Mouse (Mus musculus) Muller cell, postnatal 12 days (primary cell): ENCODE measurements around the gene Hcfc2.
A peak's percentile ranks its signal among the peaks of the same experiment; 100 is the strongest.

Experiments
- DNase-seq: peaks from one replicate; pipeline ENCODE4 v3.0.0-alpha.2; 2015; ENCODE audit errors: inconsistent ontology term

Hcfc2 gene

GRCm38 (mm10) chr10:82741354-82741753 lies 45.4 kb downstream of the Hcfc2 start:
- DNase-seq, result no peak

- no peak for DNase-seq
These were observed 45.9 kb downstream of the Hcfc2 start for GRCm38 (mm10) chr10:82741876-82742275.

GRCm38 (mm10) chr10:82742578-82742977 lies 46.6 kb downstream of the Hcfc2 start:
- DNase-seq, result no peak

GRCm38 (mm10) chr10:82744296-82744695 lies 48.3 kb downstream of the Hcfc2 start:
- DNase-seq, result no peak

- no peak for DNase-seq
These were observed 49.3 kb downstream of the Hcfc2 start for GRCm38 (mm10) chr10:82745301-82745700.

GRCm38 (mm10) chr10:82746988-82747850 lies 51.3 kb downstream of the Hcfc2 start:
- DNase-seq, result no peak

- no peak for DNase-seq
These were observed 54.8 kb downstream of the Hcfc2 start for GRCm38 (mm10) chr10:82750778-82751177.

GRCm38 (mm10) chr10:82752921-82753320 lies 57.0 kb downstream of the Hcfc2 start:
- DNase-seq, result no peak

GRCm38 (mm10) chr10:82754642-82755041 lies 58.7 kb downstream of the Hcfc2 start:
- DNase-seq, result no peak

- no peak for DNase-seq
These were observed 59.4 kb downstream of the Hcfc2 start for GRCm38 (mm10) chr10:82755213-82755890.

- DNase-seq, result no peak
These were observed 60.5 kb downstream of the Hcfc2 start for GRCm38 (mm10) chr10:82756466-82756865.

GRCm38 (mm10) chr10:82757341-82757740 lies 61.4 kb downstream of the Hcfc2 start:
- DNase-seq, result peak; percentile 49

GRCm38 (mm10) chr10:82758368-82758767 lies 62.4 kb downstream of the Hcfc2 start:
- DNase-seq, result no peak

- DNase-seq, result no peak
These were observed 62.9 kb downstream of the Hcfc2 start for GRCm38 (mm10) chr10:82758878-82759277.

- DNase-seq, result no peak
These were observed 63.7 kb downstream of the Hcfc2 start for GRCm38 (mm10) chr10:82759706-82760105.

- no peak for DNase-seq
These were observed 65.3 kb downstream of the Hcfc2 start for GRCm38 (mm10) chr10:82761037-82761811.

- DNase-seq, result peak; percentile 26
These were observed 67.1 kb downstream of the Hcfc2 start for GRCm38 (mm10) chr10:82762756-82763681.

- peak; percentile 98 for DNase-seq
These were observed 68.1 kb downstream of the Hcfc2 start, which contains the start of gene Nfyb for GRCm38 (mm10) chr10:82763840-82764631. Nfyb (minus strand) TSS chr10:82764144.

GRCm38 (mm10) chr10:82768901-82769300 lies 72.9 kb downstream of the Hcfc2 start:
- DNase-seq, result no peak

- DNase-seq, result no peak
These were observed 74.8 kb downstream of the Hcfc2 start for GRCm38 (mm10) chr10:82770713-82771112.
